Mouse (Mus musculus): ENCODE measurements around the gene Rab6a.

Gene Rab6a

DNA sequence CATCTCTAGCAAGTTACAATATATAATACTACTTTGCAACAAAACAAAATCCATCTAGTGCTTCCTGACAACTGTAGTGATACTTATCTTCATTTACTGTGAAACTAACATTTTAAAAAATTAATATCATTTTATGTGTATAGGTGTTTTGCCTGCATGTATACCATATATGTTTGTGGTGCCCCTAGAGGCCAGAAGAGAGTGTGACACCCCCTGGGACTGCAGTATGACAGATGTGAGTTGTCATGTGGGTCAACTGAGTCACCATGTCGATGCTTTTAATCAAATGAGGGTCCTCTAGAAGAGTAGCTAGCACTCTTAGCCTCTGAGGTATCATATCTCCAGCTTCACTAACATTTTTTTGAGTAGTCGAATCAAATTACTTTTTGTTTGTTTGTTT lies 15.1 kb downstream of the Rab6a start:
- no peak for DNase-seq (ENCODE audit: low spot score in 2 of 2)

DNA sequence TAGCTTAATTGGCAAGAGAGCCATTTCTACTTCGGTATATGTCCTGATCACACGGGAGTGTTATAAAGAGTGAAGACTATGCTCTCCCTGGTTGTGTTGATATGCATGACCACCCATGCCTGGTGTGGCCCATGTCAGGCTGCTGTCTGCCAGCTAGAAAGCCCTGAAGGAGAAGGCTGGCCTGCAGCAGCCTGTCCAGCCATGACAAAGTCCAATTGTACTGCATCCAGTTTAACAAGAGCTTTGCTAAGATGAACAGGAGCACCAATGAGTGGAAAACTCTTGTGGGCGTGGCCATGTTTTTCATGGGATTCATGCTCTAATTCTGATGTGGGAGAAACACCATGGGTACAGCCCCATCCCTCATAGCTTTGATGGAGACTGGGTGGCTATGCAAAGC lies 17.3 kb downstream of the Rab6a start:
- no peak for DNase-seq (ENCODE audit: low spot score in 2 of 2)

DNA sequence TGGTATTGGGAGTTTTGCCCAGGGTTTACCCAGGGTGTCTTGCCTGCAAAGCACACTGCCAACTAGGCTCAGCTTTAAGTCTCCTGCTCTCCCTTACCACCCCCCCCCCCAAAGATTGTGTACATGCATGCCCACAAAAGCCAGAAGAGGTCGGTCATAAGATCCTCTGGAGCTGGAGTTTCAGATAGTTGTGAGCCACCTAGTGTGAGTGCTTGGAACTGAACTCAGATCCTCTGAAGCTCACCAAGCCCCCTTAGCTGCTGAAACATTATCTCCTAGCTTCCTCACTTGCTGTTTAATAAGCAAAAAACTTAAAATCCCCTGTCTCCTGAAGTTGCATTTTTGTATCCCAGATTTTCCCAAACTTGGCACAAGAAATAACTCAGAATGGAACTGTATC lies 30.4 kb downstream of the Rab6a start:
- no peak for DNase-seq (ENCODE audit: low spot score in 2 of 2)

DNA sequence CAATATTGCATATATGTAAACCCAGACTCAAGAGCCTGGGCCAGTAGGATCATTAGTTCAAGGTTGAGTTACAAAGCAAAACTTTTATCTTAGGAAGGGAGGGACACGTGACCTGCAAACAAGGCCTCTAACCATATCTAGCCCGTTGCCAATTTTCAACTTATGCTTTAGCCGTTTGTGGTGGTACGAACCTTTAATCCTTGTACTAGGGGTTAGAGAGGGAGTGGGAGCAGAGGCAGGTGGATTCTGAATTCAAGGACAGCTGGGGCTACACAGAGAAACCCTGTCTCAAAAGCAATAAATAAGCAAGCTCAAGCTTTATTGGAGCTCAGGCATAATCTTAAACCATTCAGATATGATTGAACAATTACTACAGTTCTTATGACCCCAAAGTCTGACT lies 35.2 kb downstream of the Rab6a start:
- no peak for DNase-seq (ENCODE audit: low spot score in 2 of 2)

DNA sequence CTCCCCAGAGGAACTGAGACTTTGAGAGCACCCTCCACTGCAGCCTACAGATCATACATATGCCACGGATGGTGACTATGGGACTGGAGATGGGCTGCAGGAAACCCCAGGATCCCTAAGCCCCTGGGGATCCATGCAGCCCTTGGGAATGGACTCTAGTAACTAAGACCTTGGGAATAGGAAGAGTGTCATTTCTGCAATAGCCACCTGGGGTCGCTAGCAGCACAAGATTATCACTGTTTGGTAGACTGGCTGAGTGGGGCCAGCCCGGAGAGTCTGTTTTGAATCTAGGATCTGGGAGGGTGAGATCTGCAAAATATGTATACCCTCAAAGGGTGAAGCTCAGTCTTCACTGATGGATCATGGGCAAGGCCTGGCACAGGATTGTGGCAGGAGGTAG lies 37.9 kb downstream of the Rab6a start:
- peak; percentile 69 to 72 for DNase-seq (ENCODE audit: low spot score in 2 of 2)

DNA sequence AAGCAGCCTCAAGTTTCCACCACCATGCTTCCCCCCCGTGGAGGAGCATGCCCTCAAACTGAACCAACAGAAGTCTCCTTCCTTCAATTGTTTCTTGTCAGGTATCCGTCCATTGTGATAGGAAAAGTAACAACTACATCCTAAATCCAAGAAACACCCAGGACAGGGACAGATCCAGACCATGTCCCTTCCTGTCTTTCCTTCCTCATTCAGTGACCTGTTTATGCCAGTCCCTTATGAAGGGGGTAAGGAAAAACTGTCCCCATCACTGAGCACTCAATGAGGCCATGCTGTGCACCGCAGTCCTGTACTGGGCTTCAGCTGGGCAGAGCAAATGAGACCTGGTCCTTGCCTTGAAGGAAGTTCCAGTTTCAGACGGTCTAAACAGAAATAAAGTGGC lies 41.9 kb downstream of the Rab6a start:
- no peak for DNase-seq (ENCODE audit: low spot score in 2 of 2)

DNA sequence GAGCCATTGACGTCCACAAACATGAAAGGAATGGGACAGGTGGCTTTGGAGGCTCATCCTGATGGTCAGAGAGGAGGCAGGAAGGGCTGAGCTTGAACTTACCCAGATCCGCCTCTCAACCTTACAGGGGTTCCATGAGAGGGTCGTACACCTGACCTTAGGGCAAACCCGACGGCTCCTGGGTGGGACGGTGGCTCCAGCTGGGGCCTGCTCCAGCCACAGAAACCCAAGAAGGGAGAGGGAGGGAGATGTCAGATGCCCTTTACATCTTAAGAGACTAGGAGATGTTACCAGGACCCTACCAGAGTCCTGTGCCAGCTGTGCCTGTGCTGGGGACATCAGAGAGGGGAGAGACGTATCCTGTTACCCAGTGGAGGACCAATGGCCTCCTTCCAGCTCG lies 42.6 kb downstream of the Rab6a start:
- DNase-seq (ENCODE audit: low spot score in 2 of 2) = no peak

DNA sequence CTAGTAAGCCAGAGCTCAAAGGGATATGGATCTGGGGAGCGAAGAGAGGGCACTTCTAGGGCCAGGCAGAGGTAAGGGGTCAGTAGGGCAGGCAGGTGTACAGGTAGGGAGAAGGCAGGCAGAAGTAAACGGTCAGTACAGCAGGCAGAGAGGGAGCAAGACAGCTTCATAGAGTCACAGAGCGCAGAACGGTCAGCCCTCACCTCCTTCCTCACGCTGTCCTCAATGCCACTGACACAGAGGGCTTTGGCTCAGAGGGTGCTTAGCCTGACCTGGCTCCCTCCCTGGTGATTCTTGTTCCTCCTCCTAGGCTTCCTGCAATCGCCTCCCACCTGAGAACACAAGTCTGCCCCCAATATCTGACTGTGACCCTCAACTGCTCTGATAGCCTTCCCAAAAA lies 43.2 kb downstream of the Rab6a start:
- DNase-seq (ENCODE audit: low spot score in 2 of 2) = no peak

DNA sequence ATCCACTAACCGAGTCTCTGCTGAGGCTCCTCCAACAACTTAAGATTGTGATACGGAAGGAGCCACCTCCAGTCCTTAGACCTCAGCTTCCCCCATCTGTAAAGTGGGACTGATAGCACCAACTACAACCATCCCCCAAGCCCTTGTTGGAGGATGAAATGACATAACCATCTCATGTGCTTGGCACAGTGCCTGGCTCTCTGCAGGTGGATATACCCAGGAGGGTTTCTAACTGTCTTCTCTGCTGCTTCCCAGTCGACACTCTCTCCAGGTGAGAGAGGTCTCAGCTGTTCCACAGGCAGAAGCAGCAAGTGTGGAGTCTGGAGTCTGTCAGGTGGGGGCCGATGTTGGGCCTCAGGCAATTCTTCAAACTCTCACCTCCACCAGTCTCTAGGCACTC lies 43.8 kb downstream of the Rab6a start:
- no peak for DNase-seq (ENCODE audit: low spot score in 2 of 2)

DNA sequence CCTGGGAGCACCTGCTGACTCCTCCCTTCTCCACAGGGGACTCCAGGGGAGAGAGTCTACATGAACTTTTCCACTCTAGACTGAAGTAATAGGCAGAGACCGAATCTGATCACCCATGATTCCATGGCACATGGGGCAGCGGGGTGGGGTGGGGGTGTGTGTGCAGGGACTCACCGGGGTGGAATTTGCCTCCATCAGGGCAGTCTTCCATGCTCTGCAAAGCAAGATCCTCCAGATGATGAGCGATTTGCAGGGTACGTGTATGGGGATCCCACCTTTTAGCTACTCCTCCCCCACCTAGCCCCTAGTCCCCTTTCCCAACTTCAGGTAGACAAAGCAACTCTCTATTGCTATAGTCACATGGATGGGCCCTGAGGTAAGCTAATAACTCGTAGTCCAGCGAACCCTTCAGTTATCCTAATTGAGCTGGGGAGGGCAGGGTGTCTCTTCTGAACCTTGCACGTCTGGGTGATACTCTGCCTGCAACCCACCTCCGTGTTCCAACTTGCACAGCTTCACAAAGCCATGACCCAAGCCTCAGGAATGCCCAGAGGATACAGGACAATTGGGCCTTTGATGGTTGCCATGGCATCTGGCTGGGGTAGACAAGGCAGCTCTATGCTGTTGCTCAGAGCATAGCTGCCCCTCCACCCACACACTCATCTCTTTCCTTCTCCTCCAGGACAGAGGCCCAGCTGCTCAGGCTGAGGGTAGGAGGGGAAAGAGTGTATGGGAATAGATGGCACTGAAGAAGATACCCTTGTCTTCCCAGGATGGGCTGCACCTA lies 46.5 kb downstream of the Rab6a start:
- DNase-seq (ENCODE audit: low spot score in 2 of 2) = no peak

DNA sequence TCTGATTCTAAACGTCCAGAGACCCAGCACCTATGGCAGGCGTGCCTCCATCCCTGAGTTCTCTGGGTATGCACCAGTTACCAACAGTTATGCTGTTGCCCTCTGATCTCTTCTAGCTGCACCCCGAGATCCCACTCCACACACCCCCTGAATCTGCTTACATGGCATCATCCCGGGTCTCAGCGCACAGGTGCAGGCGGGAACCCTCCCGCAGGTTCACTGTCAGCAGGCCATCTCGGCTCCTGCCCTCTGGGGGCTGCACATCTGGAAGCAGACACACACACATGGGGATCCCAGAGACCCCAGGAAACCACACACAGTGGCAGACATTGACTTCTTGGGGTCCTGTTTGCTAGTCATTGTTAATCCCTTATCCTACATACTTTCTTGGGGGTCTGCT lies 47.2 kb downstream of the Rab6a start:
- no peak for DNase-seq (ENCODE audit: low spot score in 2 of 2)

DNA sequence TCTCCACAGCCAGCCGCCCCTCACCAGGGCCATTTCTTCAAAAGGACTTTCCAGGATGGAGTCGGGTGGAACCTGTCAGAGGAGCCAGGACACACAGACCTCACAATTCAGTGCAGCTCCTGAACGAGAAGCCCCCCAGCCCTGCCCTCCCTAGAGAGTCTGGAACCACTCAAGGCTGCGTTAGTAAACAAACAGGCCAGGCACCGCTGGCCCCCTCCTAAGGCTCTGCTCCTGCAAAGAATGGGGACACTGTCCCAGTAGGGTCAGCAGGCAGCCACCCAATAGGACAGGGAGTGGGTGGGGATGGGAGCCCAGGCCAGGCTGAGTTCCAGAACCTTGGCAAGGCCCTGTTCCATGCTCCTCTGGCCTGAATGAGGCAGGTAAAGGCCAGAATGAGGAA lies 49.5 kb downstream of the Rab6a start:
- no peak for DNase-seq (ENCODE audit: low spot score in 2 of 2)

DNA sequence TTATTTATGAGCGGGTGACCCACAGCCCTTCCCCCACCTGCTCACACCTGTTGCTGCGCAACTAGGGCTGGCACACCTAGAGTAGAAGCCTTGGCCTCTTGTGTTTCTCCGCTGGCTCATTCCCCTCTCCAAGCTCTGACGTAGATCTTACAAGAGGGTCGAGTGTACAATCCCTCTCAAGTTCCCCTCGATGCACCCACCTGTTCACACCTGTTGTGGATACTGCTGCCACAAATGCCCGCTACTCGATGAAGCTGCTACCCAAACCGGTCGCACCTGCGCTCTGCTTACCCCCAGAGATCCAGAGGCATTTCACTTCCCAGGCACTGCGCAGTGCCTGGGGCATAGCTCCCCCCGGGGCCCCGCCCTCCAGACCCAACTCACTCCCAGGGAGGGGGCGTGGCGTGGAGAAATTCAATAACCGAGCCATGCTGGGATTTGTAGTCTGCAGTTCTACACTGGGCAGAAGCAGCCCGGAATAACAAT lies 50.9 kb downstream of the Rab6a start:
- DNase-seq (ENCODE audit: low spot score in 2 of 2) = no peak

DNA sequence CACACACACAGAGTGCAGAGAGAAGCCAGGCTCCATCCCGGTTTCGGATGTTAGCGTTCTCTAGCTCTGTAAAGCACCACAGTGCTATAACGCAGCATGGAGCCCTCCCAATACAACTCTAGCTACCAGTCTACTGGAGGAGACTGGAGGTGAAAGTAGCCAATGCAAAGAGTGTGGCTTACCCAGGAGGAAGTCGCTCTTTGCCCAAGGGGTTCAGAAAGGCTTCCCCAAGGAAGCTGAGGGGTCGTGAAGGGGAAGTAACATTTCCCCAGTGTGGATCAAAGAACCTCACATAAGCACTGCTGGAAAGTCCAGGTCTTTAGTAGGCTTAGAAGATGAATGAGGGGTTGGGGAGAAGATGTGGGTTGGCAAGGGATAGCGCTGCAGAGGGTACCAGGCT lies 54.1 kb downstream of the Rab6a start:
- DNase-seq (ENCODE audit: low spot score in 2 of 2) = no peak

DNA sequence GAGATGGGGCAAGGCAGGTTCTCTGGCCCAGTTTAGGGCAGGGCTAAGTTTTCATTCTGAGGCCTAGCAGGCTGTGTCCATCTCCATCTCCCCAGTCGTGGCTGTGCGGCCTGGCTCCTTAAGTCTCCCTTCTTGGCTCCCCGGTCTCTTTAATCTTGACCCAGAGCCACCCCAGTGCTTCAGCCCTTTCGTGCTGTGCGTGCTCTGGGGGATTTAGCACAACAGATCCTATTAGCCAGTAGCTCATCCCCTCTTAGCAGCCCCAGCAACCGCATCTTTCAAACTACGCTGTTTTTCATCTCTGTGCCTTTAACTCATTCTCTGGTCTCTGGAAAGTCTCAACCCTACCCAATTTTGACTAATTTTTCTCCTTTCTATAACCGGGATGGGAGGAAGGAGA lies 55.0 kb downstream of the Rab6a start, which contains the start of gene Plekhb1:
TSS of gene Plekhb1 (minus strand) at position 184 of the 400 bp plus-strand sequence.
- no peak for DNase-seq (ENCODE audit: low spot score in 2 of 2)

DNA sequence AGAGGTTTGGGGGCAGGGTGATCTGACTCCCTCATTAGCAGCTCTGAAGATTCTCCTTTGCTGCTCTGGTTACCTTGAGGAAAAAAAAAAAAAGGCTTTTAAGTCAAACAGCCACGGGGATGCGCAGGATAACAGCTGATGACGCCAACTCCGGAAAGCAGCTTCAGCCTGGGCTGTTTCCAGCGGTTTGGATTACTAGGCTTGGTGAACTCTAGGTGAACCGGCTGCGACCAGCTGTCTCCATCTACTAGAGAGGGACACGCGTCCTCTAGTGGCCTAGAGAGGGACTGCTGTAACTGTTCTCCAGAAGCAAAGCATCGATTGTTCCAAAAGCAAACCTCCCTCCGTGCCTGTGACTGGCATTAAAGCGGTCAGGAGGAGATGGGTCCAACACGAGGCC lies 56.0 kb downstream of the Rab6a start:
- peak; percentile 83 to 88 for DNase-seq (ENCODE audit: low spot score in 2 of 2)

DNA sequence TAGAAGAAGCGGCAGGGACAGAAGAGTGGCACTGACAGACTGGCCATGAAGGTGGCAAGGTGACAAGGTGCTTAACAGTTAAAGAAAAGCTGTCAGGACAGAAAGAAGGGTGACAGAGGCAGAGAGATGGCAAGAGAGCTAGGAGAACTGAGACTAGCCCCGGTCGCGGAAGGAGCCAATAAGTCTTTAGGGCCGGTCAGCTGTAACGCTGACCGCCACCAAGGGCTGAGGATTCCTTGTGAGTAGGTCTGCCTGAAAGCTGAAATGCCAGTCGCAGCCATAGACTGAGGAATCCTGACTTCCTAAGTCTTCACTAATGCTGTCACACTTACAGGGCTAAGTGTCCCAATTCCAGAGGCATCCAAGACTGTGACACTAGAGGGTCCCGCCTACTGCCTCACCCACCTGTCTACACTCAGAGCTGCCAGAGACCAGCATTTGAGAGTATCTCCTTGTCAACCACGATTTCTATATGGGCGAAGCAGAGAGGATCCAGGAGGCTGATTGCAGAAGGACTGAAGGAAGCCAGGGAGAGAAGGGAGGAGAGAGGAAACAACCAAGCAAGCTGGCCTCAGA lies 56.6 kb downstream of the Rab6a start:
- DNase-seq (ENCODE audit: low spot score in 2 of 2) = no peak

DNA sequence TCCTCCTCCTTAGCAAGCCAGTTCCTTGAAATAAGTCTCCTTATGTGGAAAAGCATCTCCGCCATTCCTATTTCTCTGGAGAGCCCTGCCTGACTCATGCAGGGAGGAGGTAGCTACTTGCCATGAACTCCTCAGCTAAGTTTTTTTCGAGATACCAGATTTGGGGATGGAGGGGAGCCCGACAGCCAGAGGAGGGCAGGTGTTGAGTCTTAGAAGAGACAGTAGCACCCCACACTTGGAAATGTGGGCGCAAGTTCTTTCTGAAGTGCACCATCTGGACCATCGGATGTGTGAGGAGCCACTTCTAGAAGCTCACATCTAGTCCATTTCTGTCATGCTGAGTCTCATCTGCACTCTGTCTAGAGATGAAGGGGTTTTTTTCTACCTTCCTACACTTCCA lies 63.4 kb downstream of the Rab6a start:
- peak in 1 of 2 experiments; percentile 39 for DNase-seq (ENCODE audit: low spot score in 2 of 2)

DNA sequence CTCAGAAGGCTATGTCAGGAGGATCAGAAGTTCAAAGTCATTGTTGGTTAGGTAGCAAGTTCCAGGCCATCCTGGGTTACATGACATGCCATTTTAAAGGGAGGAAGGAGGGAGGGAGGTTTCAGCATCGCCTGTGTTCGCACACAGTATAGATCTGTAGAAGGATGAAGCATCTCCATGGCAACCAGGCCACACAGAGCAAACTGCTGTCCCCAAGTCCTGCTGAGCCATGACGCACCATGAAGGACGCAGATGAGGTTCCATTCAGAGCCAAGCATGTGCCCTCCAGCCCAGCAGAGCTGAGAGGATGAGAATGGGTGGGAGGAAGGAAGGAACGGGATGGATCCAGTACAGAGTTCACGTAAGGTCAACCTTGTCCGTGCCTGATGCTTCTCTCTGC lies 66.2 kb downstream of the Rab6a start:
- no peak for DNase-seq (ENCODE audit: low spot score in 2 of 2)

DNA sequence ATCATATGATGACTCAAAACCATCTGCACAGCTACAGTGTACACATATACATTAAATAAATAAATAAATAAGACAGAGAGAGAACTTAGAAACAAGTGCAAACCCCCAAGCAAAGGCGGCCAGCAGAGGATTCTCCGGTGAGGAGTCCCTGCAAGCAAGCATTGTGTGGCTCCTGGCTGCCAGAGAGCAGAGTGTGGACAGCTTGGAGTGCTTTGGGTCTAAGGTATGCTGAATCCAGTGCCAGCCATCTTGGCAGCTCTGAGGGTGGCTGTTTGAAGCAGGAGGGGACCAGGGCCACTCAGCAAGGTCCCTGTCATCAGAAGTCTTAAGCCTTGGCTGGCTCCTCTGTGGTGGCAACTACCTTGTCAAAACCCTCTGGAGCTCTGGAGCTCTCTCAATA lies 67.7 kb downstream of the Rab6a start:
- no peak for DNase-seq (ENCODE audit: low spot score in 2 of 2)

DNA sequence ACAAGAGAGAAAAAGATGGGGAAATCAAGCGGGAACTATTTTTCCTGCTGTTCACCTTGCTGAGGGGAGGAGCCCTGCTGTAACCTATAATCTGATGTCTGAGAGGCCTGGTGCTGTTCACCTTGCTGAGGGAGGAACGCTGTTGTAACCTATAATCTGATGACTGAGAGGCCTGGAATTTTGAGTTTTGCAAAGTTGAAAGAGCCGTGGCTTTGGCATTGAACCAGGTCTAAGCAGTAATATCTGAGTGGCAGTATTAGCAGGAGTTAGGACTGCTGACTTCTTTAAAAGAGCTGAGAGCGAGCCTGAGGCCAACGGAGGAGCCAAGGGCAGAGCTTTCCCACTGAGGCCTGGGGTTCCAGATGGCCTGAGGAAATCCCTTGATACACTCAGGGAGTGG lies 70.8 kb downstream of the Rab6a start:
- DNase-seq (ENCODE audit: low spot score in 2 of 2) = no peak

DNA sequence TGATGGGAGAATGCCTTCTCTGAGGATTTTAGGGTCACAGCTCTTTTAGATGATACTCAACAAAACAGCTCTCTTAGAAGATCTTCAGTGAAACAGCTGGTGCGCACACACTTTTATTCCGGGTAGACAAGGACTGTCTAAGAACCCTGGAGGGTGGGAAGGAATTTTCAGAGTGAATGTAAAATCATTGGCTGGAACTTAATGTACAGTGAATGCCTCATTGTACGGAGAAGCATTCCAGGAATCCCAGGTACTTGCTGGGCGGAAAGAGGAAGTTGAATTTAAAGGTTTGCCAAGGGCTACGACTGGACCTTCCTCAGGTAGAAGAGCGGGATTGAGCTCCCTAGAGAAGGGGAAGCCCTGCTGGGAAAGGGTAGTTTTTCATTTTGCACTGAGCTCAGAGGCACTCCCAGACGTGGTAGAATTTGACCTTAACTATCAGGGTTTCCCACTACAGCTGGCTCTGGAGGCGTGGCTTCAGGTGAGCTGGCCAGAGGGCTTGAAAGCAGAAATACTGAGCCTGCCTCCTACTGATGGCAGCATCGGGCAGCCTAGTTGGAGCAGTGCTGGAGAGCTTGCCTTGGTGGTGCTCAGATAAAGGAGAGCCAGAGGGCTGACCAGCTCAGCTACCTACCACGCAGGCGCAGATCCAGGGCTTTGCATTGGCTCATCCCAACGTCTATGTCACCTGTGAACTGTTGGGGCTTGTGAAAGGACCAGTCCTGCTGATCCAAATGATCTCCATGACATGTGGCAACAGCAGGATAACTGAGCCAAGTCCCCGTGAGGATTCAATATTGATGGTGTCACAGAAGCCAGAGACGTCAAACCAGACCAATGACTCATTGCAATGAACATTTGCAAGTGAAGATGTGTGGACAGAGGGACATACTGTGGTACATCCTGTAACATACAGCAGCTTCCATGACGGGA lies 72.0 kb downstream of the Rab6a start:
- no peak for DNase-seq (ENCODE audit: low spot score in 2 of 2)

DNA sequence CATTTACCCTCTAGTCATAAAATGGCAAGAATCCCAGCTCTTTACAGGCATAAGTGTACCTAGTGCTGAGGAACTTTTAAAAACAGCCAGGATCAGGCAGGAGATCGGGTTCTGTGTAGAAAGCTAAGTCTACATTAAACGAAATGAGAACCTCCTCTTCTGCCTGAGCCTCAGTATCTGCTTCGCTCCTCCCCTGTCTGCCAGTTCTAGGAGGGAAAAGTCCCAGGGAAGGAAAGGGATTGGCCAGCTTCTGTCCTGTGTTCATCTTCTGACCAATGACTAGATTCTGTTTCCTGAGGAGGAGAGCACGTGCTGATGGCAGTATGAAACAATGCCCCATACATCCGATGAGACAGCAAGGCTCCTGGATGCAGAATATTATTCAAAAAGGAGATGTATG lies 73.9 kb downstream of the Rab6a start:
- no peak for DNase-seq (ENCODE audit: low spot score in 2 of 2)

Measured in frontal cortex, postnatal 25 days (tissue).